In genomic region chrX:12587192-12587957, GRCm38 (mm10) we compare ENCODE assay signal across 8 mouse cellular contexts. TPM values are rescaled to one million over a fixed set of nuclear protein-coding genes. Genes with fewer than 3 reads are reported as not detected.
A peak's percentile ranks its signal among the peaks of the same experiment; 100 is the strongest.
DNase-seq lines count a peak whose midpoint lies in the region; ATAC-seq and TF ChIP-seq lines count a peak whose summit lies in the region.

Atp6ap2 (plus strand) TSS chrX:12587801.

- peaks cover 10% of the 10 kb centered on the region for H3K4me1 ChIP-seq in hindbrain, embryonic 10.5 days (replicated peaks)
- H3K4me1 ChIP-seq in lung, postnatal 0 days (ENCODE audit: insufficient read depth, low read depth, low read length) = no peaks in the 10 kb centered on the region

- peak within 1 kb of the TSS; percentile 63 for H3K9ac ChIP-seq in lung, postnatal 0 days (replicated peaks; ENCODE audit: low read depth)

- H3K4me3 ChIP-seq in hindbrain, embryonic 10.5 days = peak within 1 kb of the TSS; percentile 77
- peak within 1 kb of the TSS; percentile 64 for H3K4me3 ChIP-seq in lung, postnatal 0 days (ENCODE audit: low read depth, low read length)

- peak within 1 kb of the TSS; percentile 58 for H3K4me2 ChIP-seq in lung, postnatal 0 days (replicated peaks; ENCODE audit: low read depth, low read length)

- H3K27me3 ChIP-seq in hindbrain, embryonic 10.5 days (ENCODE audit: insufficient read depth, poor library complexity, severe bottlenecking) = peaks cover 12% of the 10 kb centered on the region
- H3K27me3 ChIP-seq in lung, postnatal 0 days (replicated peaks; ENCODE audit: insufficient read depth, low read length) = no peaks in the 10 kb centered on the region

- WGBS in hindbrain, embryonic 10.5 days = 19% methylated on average over 49 of the region's 49 CpGs
- WGBS in lung, postnatal 0 days = 13% methylated on average over 46 of the region's 49 CpGs

- H3K9me3 ChIP-seq in hindbrain, embryonic 10.5 days = no peaks in the 10 kb centered on the region
- H3K9me3 ChIP-seq in lung, postnatal 0 days (ENCODE audit: low read length) = no peaks in the 10 kb centered on the region

- TF ChIP-seq EP300 in lung, postnatal 0 days (IDR thresholded peaks at IDR 0.05) = no peak

- peak; percentile 98 for ATAC-seq in frontal cortex, adult (ENCODE audit: low TSS enrichment)
- ATAC-seq in lung, postnatal 0 days = peak; percentile 100

- TF ChIP-seq CTCF in lung, postnatal 0 days (IDR thresholded peaks at IDR 0.05) = no peak

- peak within 1 kb of the TSS; percentile 91 for H3K27ac ChIP-seq in hindbrain, embryonic 10.5 days
- peak within 1 kb of the TSS; percentile 80 for H3K27ac ChIP-seq in lung, postnatal 0 days (ENCODE audit: low read length)

- DNase-seq in MN1 (ENCODE audit: low spot score) = peak; percentile 95
- DNase-seq in cerebellum, adult 9-10 months = peak; percentile 97
- peak; percentile 91 for DNase-seq in hindbrain, embryonic 10.5 days (ENCODE audit: low spot score)
- peak; percentile 97 for DNase-seq in layer of hippocampus, adult 9-11 months
- peak; percentile 96 for DNase-seq in lung, postnatal 0 days (ENCODE audit: low spot score)
- peak; percentile 84 for DNase-seq in ovary, postnatal 14 days (ENCODE audit: low spot score)
- DNase-seq in thymus, postnatal 14 days = peak; percentile 93

- H3K36me3 ChIP-seq in hindbrain, embryonic 10.5 days = no peaks in the 10 kb centered on the region
- no peaks in the 10 kb centered on the region for H3K36me3 ChIP-seq in lung, postnatal 0 days (ENCODE audit: insufficient read depth, low read length)

RNA-seq across cellular contexts. Expression of gene Atp6ap2, which starts in this region (rescaled TPM):
- polyA plus RNA-seq in hindbrain, embryonic 10.5 days (2016; fragmentation: Nextera tagmentation; extraction: Ambion mirVana) = 69.0 and 73.1 TPM in 2 replicates
- polyA plus RNA-seq in lung, postnatal 0 days (2015; fragmentation: Nextera tagmentation; extraction: Ambion mirVana) = 103 TPM in 2 replicates

Comparison
In these comparisons a context has a peak if more than half of its experiments do, and no peak if none do; other contexts are left out.
1. Peak in every context shown above with its lines: DNase-seq, ATAC-seq, H3K4me3 ChIP-seq and H3K27ac ChIP-seq.